Mouse (Mus musculus) hindbrain, embryonic 15.5 days (tissue): Measurements from ENCODE around the gene Cpvl. TPM values are rescaled to one million over a fixed set of nuclear protein-coding genes. Genes with fewer than 3 reads are reported as not detected.

Experiments
- ATAC-seq: fragments of 200-750 bp; cut with Nextera tagmentation; 2 replicates; pipeline ENCODE4 v1.8.0; 2017; ENCODE audit warnings: low read depth, moderate number of reproducible peaks, moderate TSS enrichment; ENCODE audit not compliant: low FRiP score
- H3K27ac ChIP-seq: fragments of 300-500 bp; sonication (generic); replicated peaks from 2 replicates; pipeline ENCODE4 v1.5.1; 2015; ENCODE audit warnings: mild to moderate bottlenecking, inconsistent platforms
- H3K27me3 ChIP-seq: fragments of 300-500 bp; sonication (generic); 2 replicates; pipeline ENCODE4 v1.6.1; 2015; ENCODE audit warnings: control low read depth, inconsistent platforms
- H3K36me3 ChIP-seq: fragments of 300-500 bp; sonication (generic); 2 replicates; pipeline ENCODE4 v1.6.1; 2015; ENCODE audit warnings: control low read depth, inconsistent platforms
- H3K4me1 ChIP-seq: fragments of 300-500 bp; sonication (generic); replicated peaks from 2 replicates; pipeline ENCODE4 v1.6.1; 2015; ENCODE audit warnings: control low read depth, inconsistent platforms
- H3K4me2 ChIP-seq: fragments of 300-500 bp; sonication (generic); 2 replicates; pipeline ENCODE4 v1.6.1; 2015; ENCODE audit warnings: moderate library complexity, mild to moderate bottlenecking, inconsistent platforms
- H3K4me3 ChIP-seq: fragments of 300-500 bp; sonication (generic); 2 replicates; pipeline ENCODE4 v1.5.1; 2015; ENCODE audit warnings: mild to moderate bottlenecking, inconsistent platforms
- H3K9ac ChIP-seq: fragments of 300-500 bp; sonication (generic); 2 replicates; pipeline ENCODE4 v1.6.1; 2015; ENCODE audit warnings: inconsistent platforms
- H3K9me3 ChIP-seq: fragments of 300-500 bp; sonication (generic); 2 replicates; pipeline ENCODE4 v1.6.1; 2016; ENCODE audit warnings: control low read depth, inconsistent platforms
- WGBS: fragments of 180-500 bp; shearing (Covaris S2); methylation state at CpG from one replicate; pipeline ENCODE4 v1.1.7; 2015; 5-methylcytosine and 5-hydroxymethylcytosine counted together
- polyA plus RNA-seq: library from polyadenylated mRNA; unstranded; fragments of >200 nt; fragmentation: Nextera tagmentation; extraction: Ambion mirVana; gene quantifications from 2 replicates; pipeline ENCODE4 v1.2.1, GENCODE M21; 2015

Cpvl gene
- polyA plus RNA-seq, result 0.10 TPM in 1 of 2 replicates, not detected in the other

- Histone ChIP-seq H3K9ac (no peak within 1 kb of the TSS), H3K4me3 (no peak within 1 kb of the TSS), H3K36me3 (no peaks in the 10 kb centered on the region), H3K27ac (no peak within 1 kb of the TSS), H3K9me3 (no peaks in the 10 kb centered on the region), H3K27me3 (no peaks in the 10 kb centered on the region), H3K4me1 (0 out of 2 replicates have a peak, but pooled peaks cover 5% of the 10 kb centered on the region), H3K4me2 (no peak within 1 kb of the TSS)
- WGBS, result 87% methylated on average over 5 of the region's 5 CpGs
- no peak for ATAC-seq
Observed at GRCm38 (mm10) chr6:53978571-53978970, at the start of gene Cpvl. TSS of gene Cpvl (minus strand) at chr6:53978671.

- H3K27ac ChIP-seq, result no peak overlapping the region
- WGBS, result 97% methylated on average over 5 of the region's 5 CpGs
- H3K4me2 ChIP-seq, result no peak overlapping the region
- H3K36me3 ChIP-seq, result no peaks in the 10 kb centered on the region
- H3K9ac ChIP-seq, result no peak overlapping the region
- H3K4me1 ChIP-seq, result 0 out of 2 replicates have a peak, but pooled peaks cover 3% of the 10 kb centered on the region
- H3K9me3 ChIP-seq, result no peaks in the 10 kb centered on the region
- no peak for ATAC-seq
- no peak overlapping the region for H3K4me3 ChIP-seq
- peaks cover 2% of the 10 kb centered on the region; the same call in 1 of the 2 replicates for H3K27me3 ChIP-seq
Observed at GRCm38 (mm10) chr6:54023846-54024245, 45.4 kb upstream of the Cpvl start.

GRCm38 (mm10) chr6:54021123-54021789, 42.8 kb upstream of the Cpvl start:
- Histone ChIP-seq H3K9ac (no peak overlapping the region), H3K27me3 (no peaks in the 10 kb centered on the region), H3K9me3 (no peaks in the 10 kb centered on the region), H3K4me2 (no peak overlapping the region), H3K4me3 (no peak overlapping the region), H3K36me3 (no peaks in the 10 kb centered on the region), H3K27ac (no peak overlapping the region), H3K4me1 (0 out of 2 replicates have a peak, but pooled peaks cover 3% of the 10 kb centered on the region)
- ATAC-seq, result no peak
- 69% methylated on average over 15 of the region's 15 CpGs for WGBS

GRCm38 (mm10) chr6:54018861-54019260, 40.4 kb upstream of the Cpvl start:
- H3K4me3 ChIP-seq, result no peak overlapping the region
- H3K27ac ChIP-seq, result no peak overlapping the region
- no peak overlapping the region for H3K4me2 ChIP-seq
- 80% methylated on average over 5 of the region's 5 CpGs for WGBS
- no peaks in the 10 kb centered on the region for H3K27me3 ChIP-seq
- no peak overlapping the region for H3K9ac ChIP-seq
- H3K36me3 ChIP-seq, result no peaks in the 10 kb centered on the region
- no peak for ATAC-seq
- no peaks in the 10 kb centered on the region for H3K4me1 ChIP-seq
- H3K9me3 ChIP-seq, result no peaks in the 10 kb centered on the region

GRCm38 (mm10) chr6:54018038-54018437, 39.6 kb upstream of the Cpvl start:
- H3K9ac ChIP-seq, result no peak overlapping the region
- WGBS, result 62% methylated on average over 2 of the region's 2 CpGs

GRCm38 (mm10) chr6:54012163-54012562, 33.7 kb upstream of the Cpvl start:
- H3K4me1 ChIP-seq, result peaks cover 11% of the 10 kb centered on the region
- ATAC-seq, result no peak
- H3K27ac ChIP-seq, result no peak overlapping the region
- no peak overlapping the region for H3K4me3 ChIP-seq
- no peak overlapping the region for H3K9ac ChIP-seq
- WGBS, result 94% methylated on average over 1 of the region's 1 CpGs
- H3K4me2 ChIP-seq, result no peak overlapping the region
- H3K27me3 ChIP-seq, result no peaks in the 10 kb centered on the region
- H3K9me3 ChIP-seq, result no peaks in the 10 kb centered on the region
- no peaks in the 10 kb centered on the region for H3K36me3 ChIP-seq

More at GRCm38 (mm10) chr6:54018038-54018437, 39.6 kb upstream of the Cpvl start:
- no peak overlapping the region for H3K4me2 ChIP-seq
- no peaks in the 10 kb centered on the region for H3K27me3 ChIP-seq
- H3K4me1 ChIP-seq, result no peaks in the 10 kb centered on the region
- H3K27ac ChIP-seq, result no peak overlapping the region
- no peaks in the 10 kb centered on the region for H3K36me3 ChIP-seq
- H3K4me3 ChIP-seq, result no peak overlapping the region
- H3K9me3 ChIP-seq, result no peaks in the 10 kb centered on the region
- ATAC-seq, result no peak

- peaks cover 11% of the 10 kb centered on the region for H3K4me1 ChIP-seq
- no peaks in the 10 kb centered on the region for H3K36me3 ChIP-seq
- WGBS, result 52% methylated on average over 9 of the region's 9 CpGs
- no peak for ATAC-seq
- no peak overlapping the region for H3K9ac ChIP-seq
- H3K27ac ChIP-seq, result no peak overlapping the region
- H3K27me3 ChIP-seq, result no peaks in the 10 kb centered on the region
- no peak overlapping the region for H3K4me2 ChIP-seq
- H3K4me3 ChIP-seq, result no peak overlapping the region
- H3K9me3 ChIP-seq, result no peaks in the 10 kb centered on the region
Observed at GRCm38 (mm10) chr6:54010362-54010761, 31.9 kb upstream of the Cpvl start.

- 19% methylated on average over 4 of the region's 4 CpGs for WGBS
- Histone ChIP-seq H3K4me1 (peaks cover 11% of the 10 kb centered on the region), H3K9me3 (no peaks in the 10 kb centered on the region), H3K9ac (no peak overlapping the region), H3K4me2 (no peak overlapping the region), H3K4me3 (no peak overlapping the region), H3K36me3 (no peaks in the 10 kb centered on the region), H3K27ac (no peak overlapping the region; the same call in 1 of the 2 replicates), H3K27me3 (no peaks in the 10 kb centered on the region)
- ATAC-seq, result no peak
Observed at GRCm38 (mm10) chr6:54009293-54009692, 30.8 kb upstream of the Cpvl start.

GRCm38 (mm10) chr6:54008448-54009120, 30.1 kb upstream of the Cpvl start:
- Histone ChIP-seq H3K4me2 (peak overlapping the region; percentile 38), H3K27me3 (no peaks in the 10 kb centered on the region), H3K4me3 (no peak overlapping the region), H3K4me1 (peaks cover 11% of the 10 kb centered on the region), H3K27ac (peak overlapping the region; percentile 38), H3K9ac (no peak overlapping the region), H3K9me3 (no peaks in the 10 kb centered on the region), H3K36me3 (no peaks in the 10 kb centered on the region)
- no peak for ATAC-seq
- WGBS, result 35% methylated on average over 16 of the region's 16 CpGs

GRCm38 (mm10) chr6:54005302-54005701, 26.8 kb upstream of the Cpvl start:
- H3K36me3 ChIP-seq, result no peaks in the 10 kb centered on the region

GRCm38 (mm10) chr6:53996226-53996955, 17.9 kb upstream of the Cpvl start:
- H3K9ac ChIP-seq, result no peak overlapping the region
- H3K4me3 ChIP-seq, result no peak overlapping the region
- no peak overlapping the region for H3K27ac ChIP-seq
- no peaks in the 10 kb centered on the region for H3K27me3 ChIP-seq
- H3K36me3 ChIP-seq, result no peaks in the 10 kb centered on the region
- 95% methylated on average over 3 of the region's 3 CpGs for WGBS
- no peaks in the 10 kb centered on the region for H3K9me3 ChIP-seq
- H3K4me2 ChIP-seq, result no peak overlapping the region
- ATAC-seq, result no peak
- peaks cover 5% of the 10 kb centered on the region; the same call in 1 of the 2 replicates for H3K4me1 ChIP-seq

More at GRCm38 (mm10) chr6:54005302-54005701, 26.8 kb upstream of the Cpvl start:
- peaks cover 11% of the 10 kb centered on the region for H3K4me1 ChIP-seq
- no peaks in the 10 kb centered on the region for H3K9me3 ChIP-seq
- H3K4me2 ChIP-seq, result no peak overlapping the region
- no peak overlapping the region for H3K4me3 ChIP-seq
- H3K9ac ChIP-seq, result no peak overlapping the region
- no peak for ATAC-seq
- no peaks in the 10 kb centered on the region for H3K27me3 ChIP-seq
- WGBS, result 72% methylated on average over 4 of the region's 4 CpGs
- no peak overlapping the region for H3K27ac ChIP-seq

GRCm38 (mm10) chr6:53995519-53995918, 17.0 kb upstream of the Cpvl start:
- H3K27ac ChIP-seq, result no peak overlapping the region
- no peaks in the 10 kb centered on the region for H3K27me3 ChIP-seq
- peaks cover 5% of the 10 kb centered on the region; the same call in 1 of the 2 replicates for H3K4me1 ChIP-seq
- WGBS, result 52% methylated on average over 4 of the region's 4 CpGs
- no peaks in the 10 kb centered on the region for H3K36me3 ChIP-seq
- no peaks in the 10 kb centered on the region for H3K9me3 ChIP-seq
- no peak overlapping the region for H3K4me2 ChIP-seq
- no peak overlapping the region for H3K4me3 ChIP-seq
- H3K9ac ChIP-seq, result no peak overlapping the region
- ATAC-seq, result no peak
